Mouse (Mus musculus) hindbrain, embryonic 15.5 days (tissue): ENCODE data around the gene Klhl21. TPM values are rescaled to one million over a fixed set of nuclear protein-coding genes. Genes with fewer than 3 reads are reported as not detected.

Source experiments
- ATAC-seq: fragments of 200-750 bp; cut with Nextera tagmentation; 2 replicates; pipeline ENCODE4 v1.8.0; 2017; ENCODE audit warnings: low read depth, moderate number of reproducible peaks, moderate TSS enrichment; ENCODE audit not compliant: low FRiP score
- H3K27ac ChIP-seq: fragments of 300-500 bp; sonication (generic); replicated peaks from 2 replicates; pipeline ENCODE4 v1.5.1; 2015; ENCODE audit warnings: mild to moderate bottlenecking, inconsistent platforms
- H3K27me3 ChIP-seq: fragments of 300-500 bp; sonication (generic); 2 replicates; pipeline ENCODE4 v1.6.1; 2015; ENCODE audit warnings: control low read depth, inconsistent platforms
- H3K36me3 ChIP-seq: fragments of 300-500 bp; sonication (generic); 2 replicates; pipeline ENCODE4 v1.6.1; 2015; ENCODE audit warnings: control low read depth, inconsistent platforms
- H3K4me1 ChIP-seq: fragments of 300-500 bp; sonication (generic); replicated peaks from 2 replicates; pipeline ENCODE4 v1.6.1; 2015; ENCODE audit warnings: control low read depth, inconsistent platforms
- H3K4me2 ChIP-seq: fragments of 300-500 bp; sonication (generic); 2 replicates; pipeline ENCODE4 v1.6.1; 2015; ENCODE audit warnings: moderate library complexity, mild to moderate bottlenecking, inconsistent platforms
- H3K4me3 ChIP-seq: fragments of 300-500 bp; sonication (generic); 2 replicates; pipeline ENCODE4 v1.5.1; 2015; ENCODE audit warnings: mild to moderate bottlenecking, inconsistent platforms
- H3K9ac ChIP-seq: fragments of 300-500 bp; sonication (generic); 2 replicates; pipeline ENCODE4 v1.6.1; 2015; ENCODE audit warnings: inconsistent platforms
- H3K9me3 ChIP-seq: fragments of 300-500 bp; sonication (generic); 2 replicates; pipeline ENCODE4 v1.6.1; 2016; ENCODE audit warnings: control low read depth, inconsistent platforms
- WGBS: fragments of 180-500 bp; shearing (Covaris S2); methylation state at CpG from one replicate; pipeline ENCODE4 v1.1.7; 2015; 5-methylcytosine and 5-hydroxymethylcytosine counted together
- polyA plus RNA-seq: library from polyadenylated mRNA; unstranded; fragments of >200 nt; fragmentation: Nextera tagmentation; extraction: Ambion mirVana; gene quantifications from 2 replicates; pipeline ENCODE4 v1.2.1, GENCODE M21; 2015

The Klhl21 gene
- 4.7 and 5.4 TPM in 2 replicates for polyA plus RNA-seq

GRCm38 (mm10) chr4:152008622-152009075, at the start of gene Klhl21:
Gene Klhl21 (plus strand): TSS chr4:152008803.
- Histone ChIP-seq H3K4me1 (peaks cover 38% of the 10 kb centered on the region), H3K4me2 (peak within 1 kb of the TSS; percentile 99), H3K27ac (peak within 1 kb of the TSS; percentile 80), H3K27me3 (peaks cover 23% of the 10 kb centered on the region), H3K4me3 (peak within 1 kb of the TSS; percentile 69), H3K9me3 (no peaks in the 10 kb centered on the region), H3K36me3 (no peaks in the 10 kb centered on the region), H3K9ac (peak within 1 kb of the TSS; percentile 59)
- WGBS: under 1% methylated on average over 34 of the region's 45 CpGs
- ATAC-seq: peak; percentile 88

GRCm38 (mm10) chr4:151959849-151960512, 48.6 kb upstream of the Klhl21 start:
- WGBS: 94% methylated on average over 11 of the region's 11 CpGs
- Histone ChIP-seq H3K36me3 (peaks cover 56% of the 10 kb centered on the region), H3K9ac (no peak overlapping the region), H3K27me3 (no peaks in the 10 kb centered on the region), H3K4me1 (no peaks in the 10 kb centered on the region), H3K27ac (no peak overlapping the region), H3K4me3 (no peak overlapping the region), H3K4me2 (no peak overlapping the region), H3K9me3 (no peaks in the 10 kb centered on the region)
- ATAC-seq: no peak

- Histone ChIP-seq H3K4me1 (no peaks in the 10 kb centered on the region), H3K9ac (no peak overlapping the region), H3K4me3 (no peak overlapping the region), H3K27me3 (no peaks in the 10 kb centered on the region), H3K4me2 (no peak overlapping the region), H3K9me3 (no peaks in the 10 kb centered on the region), H3K36me3 (peaks cover 55% of the 10 kb centered on the region), H3K27ac (no peak overlapping the region)
- no peak for ATAC-seq
- 90% methylated on average over 3 of the region's 3 CpGs for WGBS
Observed at GRCm38 (mm10) chr4:151960513-151960854, 48.1 kb upstream of the Klhl21 start.

DNA sequence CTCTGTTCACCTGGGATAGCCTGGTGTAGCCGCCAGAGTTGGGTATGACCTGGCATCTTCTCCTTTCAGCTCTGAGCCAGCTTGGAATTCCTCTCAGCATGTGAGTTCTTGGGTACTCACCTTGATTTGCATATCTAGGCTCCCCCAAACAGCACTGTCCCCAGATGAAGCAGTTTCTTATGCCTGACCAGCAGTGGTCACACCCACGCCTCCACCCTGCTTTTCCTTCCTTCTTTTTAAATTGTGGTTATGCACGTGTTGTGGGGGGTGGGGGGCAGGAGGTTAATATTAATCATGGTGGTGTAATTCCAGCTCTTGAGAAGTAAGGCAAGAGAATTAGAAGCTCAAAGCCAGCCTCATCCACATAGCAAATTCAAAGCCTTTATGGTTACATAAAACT, 45.8 kb upstream of the Klhl21 start:
- Histone ChIP-seq H3K9me3 (no peaks in the 10 kb centered on the region), H3K27ac (no peak overlapping the region), H3K4me2 (no peak overlapping the region), H3K27me3 (no peaks in the 10 kb centered on the region), H3K9ac (no peak overlapping the region), H3K4me3 (no peak overlapping the region), H3K4me1 (no peaks in the 10 kb centered on the region), H3K36me3 (peaks cover 33% of the 10 kb centered on the region)
- 91% methylated on average over 3 of the region's 3 CpGs for WGBS
- no peak for ATAC-seq

GRCm38 (mm10) chr4:151968204-151968921, 40.2 kb upstream of the Klhl21 start:
- peak overlapping the region; percentile 29; the same call in 1 of the 2 replicates for H3K27ac ChIP-seq
- 71% methylated on average over 26 of the region's 26 CpGs for WGBS
- H3K4me3 ChIP-seq: no peak overlapping the region
- ATAC-seq: 0 out of 2 replicates have a peak, but pooled peaks have one; percentile 7
- H3K9me3 ChIP-seq: no peaks in the 10 kb centered on the region
- H3K27me3 ChIP-seq: no peaks in the 10 kb centered on the region
- no peak overlapping the region for H3K4me2 ChIP-seq
- peaks cover 20% of the 10 kb centered on the region for H3K36me3 ChIP-seq
- H3K9ac ChIP-seq: no peak overlapping the region
- H3K4me1 ChIP-seq: no peaks in the 10 kb centered on the region

GRCm38 (mm10) chr4:151972221-151972967, 36.2 kb upstream of the Klhl21 start:
- Histone ChIP-seq H3K36me3 (peaks cover 30% of the 10 kb centered on the region), H3K27ac (no peak overlapping the region), H3K4me2 (no peak overlapping the region), H3K27me3 (no peaks in the 10 kb centered on the region), H3K9me3 (no peaks in the 10 kb centered on the region), H3K9ac (no peak overlapping the region), H3K4me3 (no peak overlapping the region), H3K4me1 (no peaks in the 10 kb centered on the region)
- WGBS: 71% methylated on average over 10 of the region's 10 CpGs
- ATAC-seq: no peak

DNA sequence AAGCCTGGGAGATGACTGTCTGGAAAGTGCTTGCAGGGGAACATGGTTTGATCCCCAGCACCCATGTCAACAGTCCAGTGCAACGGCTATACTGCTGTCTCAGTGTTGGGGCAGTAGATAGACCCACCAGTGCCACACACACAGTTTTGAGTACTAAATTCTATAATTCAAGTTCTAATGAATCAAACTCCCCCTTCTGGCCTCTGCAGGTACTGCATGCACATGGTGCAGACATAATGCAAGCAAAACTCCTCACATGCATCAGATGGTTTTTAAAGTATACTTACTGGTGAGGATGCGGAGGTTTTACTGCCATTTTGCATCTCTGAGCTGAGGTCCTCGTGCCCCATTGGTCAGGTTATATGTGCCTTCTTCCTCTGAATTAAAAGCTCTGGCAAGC, 33.2 kb upstream of the Klhl21 start:
- no peak for ATAC-seq
- Histone ChIP-seq H3K4me3 (no peak overlapping the region), H3K4me2 (no peak overlapping the region), H3K36me3 (peaks cover 33% of the 10 kb centered on the region), H3K9ac (no peak overlapping the region), H3K27ac (no peak overlapping the region), H3K27me3 (no peaks in the 10 kb centered on the region), H3K9me3 (no peaks in the 10 kb centered on the region), H3K4me1 (no peaks in the 10 kb centered on the region)
- WGBS: 93% methylated on average over 3 of the region's 3 CpGs

GRCm38 (mm10) chr4:151977748-151978147, 30.9 kb upstream of the Klhl21 start:
- Histone ChIP-seq H3K4me1 (peaks cover 3% of the 10 kb centered on the region; the same call in 1 of the 2 replicates), H3K9ac (no peak overlapping the region), H3K27ac (no peak overlapping the region), H3K36me3 (peaks cover 38% of the 10 kb centered on the region), H3K27me3 (no peaks in the 10 kb centered on the region), H3K4me3 (no peak overlapping the region), H3K9me3 (no peaks in the 10 kb centered on the region), H3K4me2 (no peak overlapping the region)
- 40% methylated on average over 10 of the region's 10 CpGs for WGBS
- ATAC-seq: peak; percentile 25; the same call in 1 of the 2 replicates

DNA sequence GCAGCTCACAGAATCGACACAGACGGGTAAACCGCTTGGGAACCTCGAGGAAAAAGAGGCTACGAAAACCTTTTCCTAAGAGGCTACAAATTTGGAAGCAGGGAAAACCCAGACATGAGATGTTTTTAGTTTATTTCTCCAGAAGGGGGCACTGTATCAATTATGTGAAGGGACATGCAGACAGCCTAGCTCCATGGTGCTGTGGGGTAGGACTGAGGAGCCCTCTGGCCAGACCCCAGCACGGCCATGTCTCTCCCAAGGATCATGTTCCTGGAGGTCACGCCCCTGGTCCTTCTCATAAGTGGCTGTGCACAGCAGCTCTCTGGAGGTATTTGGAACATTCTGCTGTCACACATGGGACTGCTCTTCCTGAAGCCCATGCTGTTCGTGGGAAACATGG, 27.9 kb upstream of the Klhl21 start:
- Histone ChIP-seq H3K27ac (no peak overlapping the region), H3K4me1 (peaks cover 3% of the 10 kb centered on the region; the same call in 1 of the 2 replicates), H3K4me3 (no peak overlapping the region), H3K9ac (no peak overlapping the region), H3K4me2 (no peak overlapping the region), H3K36me3 (peaks cover 21% of the 10 kb centered on the region), H3K9me3 (no peaks in the 10 kb centered on the region), H3K27me3 (no peaks in the 10 kb centered on the region)
- no peak for ATAC-seq
- 81% methylated on average over 8 of the region's 8 CpGs for WGBS

DNA sequence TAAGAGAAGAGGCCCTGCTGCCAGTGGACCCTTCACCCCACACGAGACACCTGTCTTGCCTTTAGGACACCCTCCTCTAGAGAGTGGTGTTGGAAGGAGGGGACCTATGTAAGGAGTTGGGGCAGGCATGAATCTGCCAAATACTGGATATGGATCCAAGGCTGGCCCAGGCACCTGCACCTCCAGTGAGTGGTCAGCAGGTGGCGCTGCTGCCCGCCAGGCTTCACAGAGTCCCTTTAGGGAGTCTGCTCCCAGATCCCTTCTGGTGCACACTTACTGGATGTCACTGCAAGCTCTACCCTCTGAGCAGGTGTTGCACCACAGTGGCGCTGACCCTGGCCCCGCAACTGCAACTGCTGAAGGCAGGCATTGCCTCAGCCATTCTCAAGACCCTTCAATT, 27.2 kb upstream of the Klhl21 start:
- peak; percentile 67 for ATAC-seq
- H3K9ac ChIP-seq: no peak overlapping the region
- no peaks in the 10 kb centered on the region for H3K27me3 ChIP-seq
- H3K4me3 ChIP-seq: no peak overlapping the region
- peaks cover 18% of the 10 kb centered on the region for H3K36me3 ChIP-seq
- no peaks in the 10 kb centered on the region for H3K9me3 ChIP-seq
- H3K27ac ChIP-seq: peak overlapping the region; percentile 42; the same call in 1 of the 2 replicates
- no peak overlapping the region for H3K4me2 ChIP-seq
- peaks cover 4% of the 10 kb centered on the region for H3K4me1 ChIP-seq
- WGBS: 10% methylated on average over 5 of the region's 5 CpGs

GRCm38 (mm10) chr4:151983043-151983442, 25.6 kb upstream of the Klhl21 start:
- H3K9ac ChIP-seq: no peak overlapping the region
- H3K4me1 ChIP-seq: peaks cover 21% of the 10 kb centered on the region
- no peaks in the 10 kb centered on the region for H3K9me3 ChIP-seq
- no peak overlapping the region for H3K4me3 ChIP-seq
- no peak for ATAC-seq
- WGBS: 60% methylated on average over 17 of the region's 17 CpGs
- no peak overlapping the region for H3K4me2 ChIP-seq
- H3K27ac ChIP-seq: no peak overlapping the region
- H3K27me3 ChIP-seq: no peaks in the 10 kb centered on the region
- H3K36me3 ChIP-seq: peaks cover 13% of the 10 kb centered on the region

DNA sequence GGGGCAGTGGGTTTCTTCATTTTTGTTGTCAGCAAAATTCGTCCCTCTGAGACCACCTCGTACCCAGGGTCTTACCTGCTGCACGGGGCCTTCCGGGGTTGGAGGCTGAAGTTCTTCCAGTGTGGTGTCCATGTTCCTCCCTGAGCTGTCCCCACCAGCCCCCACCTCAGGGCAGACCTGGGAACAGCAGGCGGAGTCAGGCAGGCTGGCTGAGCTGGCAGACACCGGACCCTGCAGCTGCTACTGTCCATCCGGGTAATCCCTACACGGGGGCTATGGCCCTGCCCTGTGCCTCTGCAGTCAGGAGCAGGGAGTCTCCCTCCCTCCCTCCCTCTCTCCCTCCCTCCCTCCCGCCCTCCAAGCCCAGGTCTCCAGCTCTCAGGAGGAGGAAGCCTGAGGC, 25.0 kb upstream of the Klhl21 start:
- no peak overlapping the region for H3K9ac ChIP-seq

More for the DNA sequence above, 25.0 kb upstream of the Klhl21 start:
- H3K4me3 ChIP-seq: no peak overlapping the region
- H3K9me3 ChIP-seq: no peaks in the 10 kb centered on the region
- H3K4me2 ChIP-seq: no peak overlapping the region
- H3K27me3 ChIP-seq: no peaks in the 10 kb centered on the region
- peaks cover 13% of the 10 kb centered on the region for H3K36me3 ChIP-seq
- WGBS: 50% methylated on average over 8 of the region's 9 CpGs
- H3K27ac ChIP-seq: no peak overlapping the region
- peaks cover 24% of the 10 kb centered on the region for H3K4me1 ChIP-seq
- ATAC-seq: no peak
